Mouse (Mus musculus) hindbrain, embryonic 12.5 days (tissue): ENCODE results near the gene Tbc1d17. TPM values are rescaled to one million over a fixed set of nuclear protein-coding genes. Genes with fewer than 3 reads are reported as not detected.
A peak's percentile ranks its signal among the peaks of the same experiment; 100 is the strongest.

ENCODE experiments used
- ATAC-seq: fragments of 200-750 bp; cut with Nextera tagmentation; 2 replicates; pipeline ENCODE4 v1.8.0; 2017; ENCODE audit warnings: moderate TSS enrichment; ENCODE audit not compliant: low FRiP score
- H3K27ac ChIP-seq: fragments of 300-500 bp; sonication (generic); 2 replicates; pipeline ENCODE4 v1.5.1; 2016; ENCODE audit warnings: mild to moderate bottlenecking
- H3K27me3 ChIP-seq: fragments of 300-500 bp; sonication (generic); 2 replicates; pipeline ENCODE4 v1.6.1; 2016; ENCODE audit warnings: mild to moderate bottlenecking
- H3K36me3 ChIP-seq: fragments of 300-500 bp; sonication (generic); 2 replicates; pipeline ENCODE4 v1.6.1; 2016; ENCODE audit warnings: mild to moderate bottlenecking
- H3K4me1 ChIP-seq: fragments of 300-500 bp; sonication (generic); 2 replicates; pipeline ENCODE4 v1.6.1; 2016
- H3K4me2 ChIP-seq: fragments of 300-500 bp; sonication (generic); replicated peaks from 2 replicates; pipeline ENCODE4 v1.6.1; 2016; ENCODE audit warnings: mild to moderate bottlenecking
- H3K4me3 ChIP-seq: fragments of 300-500 bp; sonication (generic); 2 replicates; pipeline ENCODE4 v1.5.1; 2016; ENCODE audit warnings: mild to moderate bottlenecking
- H3K9ac ChIP-seq: fragments of 300-500 bp; sonication (generic); 2 replicates; pipeline ENCODE4 v1.6.1; 2016; ENCODE audit warnings: mild to moderate bottlenecking, moderate library complexity
- H3K9me3 ChIP-seq: fragments of 300-500 bp; sonication (generic); replicated peaks from 2 replicates; pipeline ENCODE4 v1.6.1; 2016; ENCODE audit warnings: mild to moderate bottlenecking
- WGBS: fragments of 180-500 bp; shearing (Covaris S2); methylation state at CpG from one replicate; pipeline ENCODE4 v1.1.7; 2016; 5-methylcytosine and 5-hydroxymethylcytosine counted together
- microRNA counts: library from miRNA; unstranded; fragments of <30 nt; microRNA quantifications from one replicate; lab custom pipeline; 2017
- microRNA-seq: library from miRNA; unstranded; fragments of <30 nt; microRNA quantifications from one replicate; pipeline ENCODE4, GENCODE M21; 2017
- polyA plus RNA-seq: library from polyadenylated mRNA; unstranded; fragments of >200 nt; fragmentation: Nextera tagmentation; extraction: Ambion mirVana; gene quantifications from 2 replicates; pipeline ENCODE4 v1.2.1, GENCODE M21; 2016

Tbc1d17 gene
- polyA plus RNA-seq, 1 experiment from 2014 or later, result 103 TPM

- peak; percentile 38; the same call in 1 of the 2 replicates for ATAC-seq
- WGBS, result 63% methylated on average over 4 of the region's 4 CpGs
- no peaks in the 10 kb centered on the region for H3K27me3 ChIP-seq
- H3K4me2 ChIP-seq, result no peak overlapping the region
- no peak overlapping the region for H3K27ac ChIP-seq
- no peak overlapping the region for H3K9ac ChIP-seq
- H3K36me3 ChIP-seq, result no peaks in the 10 kb centered on the region
- no peak overlapping the region for H3K4me3 ChIP-seq
- no peaks in the 10 kb centered on the region for H3K9me3 ChIP-seq
- no peaks in the 10 kb centered on the region for H3K4me1 ChIP-seq
These were observed 58.8 kb downstream of the Tbc1d17 start for GRCm38 (mm10) chr7:44790066-44790465.

GRCm38 (mm10) chr7:44789531-44789930 is 59.3 kb downstream of the Tbc1d17 start:
- no peak overlapping the region for H3K4me2 ChIP-seq
- no peaks in the 10 kb centered on the region for H3K9me3 ChIP-seq
- no peak overlapping the region for H3K4me3 ChIP-seq
- 64% methylated on average over 3 of the region's 3 CpGs for WGBS
- no peak overlapping the region for H3K27ac ChIP-seq
- ATAC-seq, result no peak
- H3K27me3 ChIP-seq, result no peaks in the 10 kb centered on the region
- H3K36me3 ChIP-seq, result no peaks in the 10 kb centered on the region
- no peaks in the 10 kb centered on the region for H3K4me1 ChIP-seq
- H3K9ac ChIP-seq, result no peak overlapping the region

MicroRNAs within 50 kb of the gene (microRNA counts, 519-probe panel; counts per million panel counts)
- microRNA mmu-miR-707 (lab: Ali Mortazavi, UCI), result 470 counts per million, percentile 58 among the panel's probes with 10 or more counts

Small RNA genes within 50 kb of the gene (microRNA-seq; reads per million reads assigned to microRNA genes)
- gene Mir707, result not detected

Other genes starting within 250 kb of the Tbc1d17 start
- gene Myh14, start 178.2 kb downstream of the Tbc1d17 start, polyA plus RNA-seq, result 3.9 and 4.3 TPM in 2 replicates
- gene Izumo2, start 140.3 kb downstream of the Tbc1d17 start, polyA plus RNA-seq, result not detected in 2 replicates
- gene Vrk3, start 100.7 kb downstream of the Tbc1d17 start, polyA plus RNA-seq, result 32.7 and 34.0 TPM in 2 replicates
- 2.3 and 2.8 TPM in 2 replicates for gene Zfp473, start 98.0 kb downstream of the Tbc1d17 start, polyA plus RNA-seq
- gene Nup62, start 33.0 kb downstream of the Tbc1d17 start, polyA plus RNA-seq, result 69.8 and 73.9 TPM in 2 replicates
- 1.8 and 2.5 TPM in 2 replicates for gene Il4i1, start 32.7 kb downstream of the Tbc1d17 start, polyA plus RNA-seq
- gene Atf5, start 32.4 kb downstream of the Tbc1d17 start, polyA plus RNA-seq, result 3.9 and 4.6 TPM in 2 replicates
- gene Akt1s1, start 88 bp downstream of the Tbc1d17 start, polyA plus RNA-seq, result 99.3 and 101 TPM in 2 replicates
- gene Pnkp, start 8.1 kb upstream of the Tbc1d17 start, polyA plus RNA-seq, result 34.7 and 35.1 TPM in 2 replicates
- gene Ptov1, start 20.7 kb upstream of the Tbc1d17 start, polyA plus RNA-seq, result 606 and 662 TPM in 2 replicates
- gene Med25, start 43.6 kb upstream of the Tbc1d17 start, polyA plus RNA-seq, result 153 and 155 TPM in 2 replicates
- 19.1 and 22.7 TPM in 2 replicates for gene Fuz, start 47.0 kb upstream of the Tbc1d17 start, polyA plus RNA-seq
- 103 and 107 TPM in 2 replicates for gene Ap2a1, start 80.4 kb upstream of the Tbc1d17 start, polyA plus RNA-seq
- not detected in 2 replicates for gene Tsks, start 94.1 kb upstream of the Tbc1d17 start, polyA plus RNA-seq
- 42.8 and 44.2 TPM in 2 replicates for gene Cpt1c, start 125.8 kb upstream of the Tbc1d17 start, polyA plus RNA-seq
- gene Prmt1, start 137.5 kb upstream of the Tbc1d17 start, polyA plus RNA-seq, result 551 and 566 TPM in 2 replicates
- 62.7 and 74.3 TPM in 2 replicates for gene Irf3, start 148.6 kb upstream of the Tbc1d17 start, polyA plus RNA-seq
- 46.7 and 46.8 TPM in 2 replicates for gene Bcl2l12, start 149.6 kb upstream of the Tbc1d17 start, polyA plus RNA-seq
- gene Scaf1, start 167.3 kb upstream of the Tbc1d17 start, polyA plus RNA-seq, result 50.6 and 52.4 TPM in 2 replicates
- 22.6 and 23.2 TPM in 2 replicates for gene Rras, start 168.9 kb upstream of the Tbc1d17 start, polyA plus RNA-seq
- gene Prr12, start 203.8 kb upstream of the Tbc1d17 start, polyA plus RNA-seq, result 10.9 and 14.0 TPM in 2 replicates
- gene Nosip, start 213.3 kb upstream of the Tbc1d17 start, polyA plus RNA-seq, result 55.9 and 60.0 TPM in 2 replicates
- 17.8 and 18.0 TPM in 2 replicates for gene Prrg2, start 213.6 kb upstream of the Tbc1d17 start, polyA plus RNA-seq
- gene Rcn3, start 243.1 kb upstream of the Tbc1d17 start, polyA plus RNA-seq, result 177 and 180 TPM in 2 replicates